Mouse (Mus musculus) C2C12 (cell line): ENCODE measurements around the gene Snu13. TPM values are rescaled to one million over a fixed set of nuclear protein-coding genes. Genes with fewer than 3 reads are reported as not detected.

ENCODE experiments used
- H3K27me3 ChIP-seq: one replicate; pipeline ENCODE4 v1.6.1; 2011; ENCODE audit not compliant: control insufficient read depth, insufficient read depth, insufficient read length
- H3K36me3 ChIP-seq: one replicate; pipeline ENCODE4 v1.6.1; 2011; ENCODE audit not compliant: control insufficient read depth, insufficient read depth
- H3K4me3 ChIP-seq: one replicate; pipeline ENCODE4 v1.5.1; 2011; ENCODE audit warnings: mild to moderate bottlenecking, control low read depth; ENCODE audit not compliant: poor library complexity, insufficient read depth, severe bottlenecking
- H3K79me2 ChIP-seq: one replicate; pipeline ENCODE4 v1.6.1; 2011; ENCODE audit not compliant: control insufficient read depth, insufficient read depth
- H3K79me3 ChIP-seq: one replicate; pipeline ENCODE4 v1.6.1; 2011; ENCODE audit warnings: low read depth, control low read depth
- H3ac ChIP-seq: one replicate; pipeline ENCODE3; 2011; ENCODE audit warnings: low read depth; ENCODE audit not compliant: control insufficient read depth, insufficient read length
- CEBPB ChIP-seq: IDR thresholded peaks from one replicate; pipeline ENCODE4 v1.6.1; 2011; ENCODE audit warnings: low read depth, mild to moderate bottlenecking, control low read depth, moderate library complexity
- CTCF ChIP-seq: IDR thresholded peaks from one replicate; pipeline ENCODE4 v1.5.1; 2011; ENCODE audit not compliant: control insufficient read depth, insufficient read depth, insufficient read length
- FOSL1 ChIP-seq: IDR thresholded peaks from one replicate; pipeline ENCODE4 v1.8.0; 2011; ENCODE audit warnings: mild to moderate bottlenecking, low read length; ENCODE audit not compliant: poor library complexity, insufficient read depth, severe bottlenecking
- MAX ChIP-seq: IDR thresholded peaks from one replicate; pipeline ENCODE4 v1.6.1; 2011; ENCODE audit warnings: mild to moderate bottlenecking, control low read depth
- MYOD1 ChIP-seq: IDR thresholded peaks from one replicate; pipeline ENCODE4 v1.6.1; 2011; ENCODE audit warnings: low read depth; ENCODE audit not compliant: control insufficient read depth, insufficient read length
- MYOG ChIP-seq: IDR thresholded peaks from one replicate; pipeline ENCODE4 v1.6.1; 2011; ENCODE audit not compliant: control insufficient read depth, insufficient read length; ENCODE audit errors: extremely low read depth
- USF1 ChIP-seq: IDR thresholded peaks from one replicate; pipeline ENCODE4 v1.6.1; 2011; ENCODE audit warnings: low read depth, mild to moderate bottlenecking, control low read depth, moderate library complexity
- long read RNA-seq, 2 experiments: library from polyadenylated mRNA; unstranded; transcript quantifications; one replicate each; pipeline ENCODE4 v2.0.0; 2019 to 2020
- polyA plus RNA-seq: library from polyadenylated mRNA; unstranded; fragments of >200 nt; fragmentation: generic; extraction: Trizol; gene quantifications from one replicate; pipeline ENCODE4 v1.2.1, GENCODE M21; 2012; ENCODE audit warnings: missing spikeins

Snu13 gene
- 238 TPM for polyA plus RNA-seq
- long read RNA-seq, experiment 1, transcript Snu13-202 (3 exons, 2,077 nt), result major isoform, 220 of 234 reads
- long read RNA-seq, experiment 1, partial matches to known transcripts, result 7 of 234 reads
- long read RNA-seq, experiment 1, other reads (novel, unspliced or antisense), result 7 of 234 reads
- long read RNA-seq, experiment 2, transcript Snu13-202 (3 exons, 2,077 nt), result major isoform, 266 of 276 reads
- long read RNA-seq, experiment 2, partial matches to known transcripts, result 1 of 276 reads
- long read RNA-seq, experiment 2, other reads (novel, unspliced or antisense), result 6 of 276 reads

GRCm38 (mm10) chr15:82047080-82047883 is at the start of gene Snu13:
Gene Snu13 (minus strand): TSS chr15:82047598.
- no peaks in the 10 kb centered on the region for H3K27me3 ChIP-seq
- H3K36me3 ChIP-seq, result peaks cover 31% of the 10 kb centered on the region
- peak within 1 kb of the TSS; percentile 90 for H3ac ChIP-seq
- H3K79me2 ChIP-seq, result peaks cover 51% of the 10 kb centered on the region
- peaks cover 47% of the 10 kb centered on the region for H3K79me3 ChIP-seq
- H3K4me3 ChIP-seq, result peak within 1 kb of the TSS; percentile 100
- TF ChIP-seq CTCF (no peak), CEBPB (no peak), USF1 (peak; percentile 28), MAX (peak; percentile 78)

- H3K4me3 ChIP-seq, result no peak overlapping the region
- TF ChIP-seq USF1, result no peak
- no peaks in the 10 kb centered on the region for H3K36me3 ChIP-seq
- H3ac ChIP-seq, result no peak overlapping the region
- H3K79me3 ChIP-seq, result no peaks in the 10 kb centered on the region
- H3K27me3 ChIP-seq, result peaks cover 69% of the 10 kb centered on the region
- no peaks in the 10 kb centered on the region for H3K79me2 ChIP-seq
Measured at GRCm38 (mm10) chr15:82091061-82091460, 43.7 kb upstream of the Snu13 start.

- TF ChIP-seq MYOG (no peak), MAX (no peak), USF1 (no peak), FOSL1 (no peak), CEBPB (no peak), CTCF (no peak), MYOD1 (no peak)
- Histone ChIP-seq H3K79me3 (no peaks in the 10 kb centered on the region), H3K79me2 (no peaks in the 10 kb centered on the region), H3K36me3 (no peaks in the 10 kb centered on the region), H3K27me3 (peaks cover 88% of the 10 kb centered on the region), H3ac (no peak overlapping the region), H3K4me3 (no peak overlapping the region)
Measured at GRCm38 (mm10) chr15:82087266-82087665, 39.9 kb upstream of the Snu13 start.

GRCm38 (mm10) chr15:82086131-82086530 is 38.7 kb upstream of the Snu13 start:
- no peak overlapping the region for H3K4me3 ChIP-seq
- H3K27me3 ChIP-seq, result peaks cover 88% of the 10 kb centered on the region
- H3K36me3 ChIP-seq, result no peaks in the 10 kb centered on the region
- H3K79me3 ChIP-seq, result no peaks in the 10 kb centered on the region
- no peaks in the 10 kb centered on the region for H3K79me2 ChIP-seq
- H3ac ChIP-seq, result no peak overlapping the region
- TF ChIP-seq FOSL1, result no peak
- no peak for TF ChIP-seq USF1
- TF ChIP-seq MYOD1, result no peak
- no peak for TF ChIP-seq CEBPB
- TF ChIP-seq MAX, result no peak
- no peak for TF ChIP-seq CTCF
- no peak for TF ChIP-seq MYOG

GRCm38 (mm10) chr15:82085606-82086005 is 38.2 kb upstream of the Snu13 start:
- Histone ChIP-seq H3ac (no peak overlapping the region), H3K27me3 (peaks cover 88% of the 10 kb centered on the region), H3K36me3 (no peaks in the 10 kb centered on the region), H3K79me3 (no peaks in the 10 kb centered on the region), H3K4me3 (no peak overlapping the region), H3K79me2 (no peaks in the 10 kb centered on the region)
- TF ChIP-seq MAX (no peak), MYOG (no peak), FOSL1 (no peak), CTCF (no peak), USF1 (no peak), CEBPB (no peak), MYOD1 (no peak)

GRCm38 (mm10) chr15:82081161-82081560 is 33.8 kb upstream of the Snu13 start:
- peaks cover 64% of the 10 kb centered on the region for H3K27me3 ChIP-seq
- H3K79me2 ChIP-seq, result no peaks in the 10 kb centered on the region
- H3K79me3 ChIP-seq, result no peaks in the 10 kb centered on the region
- no peak overlapping the region for H3ac ChIP-seq
- no peaks in the 10 kb centered on the region for H3K36me3 ChIP-seq
- no peak overlapping the region for H3K4me3 ChIP-seq
- TF ChIP-seq FOSL1 (no peak), MAX (no peak), MYOG (no peak), MYOD1 (no peak), CTCF (no peak)
